Mouse (Mus musculus): ENCODE measurements around the gene Mfrp. TPM values are rescaled to one million over a fixed set of nuclear protein-coding genes. Genes with fewer than 3 reads are reported as not detected.

Gene Mfrp
- polyA plus RNA-seq, 1 experiment, result 0.05 TPM

DNA sequence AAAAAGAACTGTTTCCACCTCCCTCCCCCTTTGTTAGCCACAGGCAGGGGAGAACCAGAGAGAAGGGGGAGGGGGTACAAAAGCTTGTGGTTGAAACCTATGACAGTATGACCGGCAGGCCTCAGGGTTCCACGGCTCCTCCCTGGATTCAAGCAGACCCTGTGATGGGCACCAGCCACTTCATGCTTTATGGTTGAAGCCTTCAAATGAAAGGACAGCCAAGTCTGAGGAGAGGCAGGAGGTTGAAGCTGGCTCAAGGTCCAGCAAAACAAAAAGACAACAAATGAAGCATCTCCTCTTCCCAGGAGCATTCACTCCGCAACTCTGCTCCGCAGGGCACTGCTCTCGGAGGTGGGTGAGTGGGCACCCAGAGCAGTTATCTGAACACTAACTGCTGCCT, 41.9 kb downstream of the Mfrp start:
- TF ChIP-seq MYOG (IDR thresholded peaks at IDR 0.05; ENCODE audit: control insufficient read depth, extremely low read depth, insufficient read length), result no peak
- no peak for TF ChIP-seq MAX (IDR thresholded peaks at IDR 0.05)
- TF ChIP-seq USF1 (IDR thresholded peaks at IDR 0.05; ENCODE audit: low read depth), result no peak
- no peak for TF ChIP-seq FOSL1 (IDR thresholded peaks at IDR 0.05; ENCODE audit: insufficient read depth, low read length, poor library complexity, severe bottlenecking)
- no peak for TF ChIP-seq CEBPB (IDR thresholded peaks at IDR 0.05; ENCODE audit: low read depth)
- no peak for TF ChIP-seq MYOD1 (IDR thresholded peaks at IDR 0.05; ENCODE audit: control insufficient read depth, insufficient read length, low read depth)
- no peak for TF ChIP-seq CTCF (IDR thresholded peaks at IDR 0.05; ENCODE audit: control insufficient read depth, insufficient read depth, insufficient read length)
- Histone ChIP-seq H3ac (ENCODE audit: control insufficient read depth, insufficient read length, low read depth) (no peak overlapping the region), H3K27me3 (ENCODE audit: control insufficient read depth, insufficient read depth, insufficient read length) (no peaks in the 10 kb centered on the region), H3K36me3 (ENCODE audit: control insufficient read depth, insufficient read depth) (peaks cover 26% of the 10 kb centered on the region), H3K79me3 (ENCODE audit: low read depth) (no peaks in the 10 kb centered on the region), H3K79me2 (ENCODE audit: control insufficient read depth, insufficient read depth) (no peaks in the 10 kb centered on the region), H3K4me3 (ENCODE audit: insufficient read depth, poor library complexity, severe bottlenecking) (no peak overlapping the region)

DNA sequence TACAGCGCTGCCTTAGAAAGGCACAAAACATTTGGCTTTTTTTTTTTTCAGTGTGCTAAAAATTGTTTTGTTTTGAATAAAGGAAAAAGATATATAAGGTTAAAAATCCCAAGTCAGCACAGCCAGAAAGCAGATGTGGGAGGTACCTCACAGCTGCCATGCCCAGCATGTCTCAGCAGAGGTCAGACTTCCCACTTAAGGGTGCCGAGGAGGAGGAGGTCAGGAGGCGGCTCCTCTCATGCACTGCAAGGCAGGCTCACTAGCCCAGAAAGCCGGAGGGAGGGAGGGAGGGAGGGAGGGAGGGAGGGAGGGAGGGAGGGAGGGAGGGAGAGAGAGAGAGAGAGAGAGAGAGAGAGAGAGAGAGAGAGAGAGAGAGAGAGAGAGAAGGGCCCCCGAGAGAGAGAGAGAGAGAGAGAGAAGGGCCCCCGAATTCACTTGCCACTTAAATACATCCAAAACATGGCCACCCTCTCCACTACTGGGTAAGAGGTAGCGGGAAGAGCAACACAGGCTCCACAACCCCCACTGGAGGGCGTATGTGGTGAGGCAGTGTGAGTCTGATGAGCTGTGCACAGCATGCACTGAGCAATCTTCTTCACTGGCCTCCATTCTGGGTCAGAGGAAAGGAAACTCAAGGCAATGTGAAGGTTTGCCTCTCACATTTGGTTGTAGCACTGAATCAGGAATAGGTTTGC, 42.6 kb downstream of the Mfrp start:
- Histone ChIP-seq H3K79me3 (ENCODE audit: low read depth) (no peaks in the 10 kb centered on the region), H3K4me3 (ENCODE audit: insufficient read depth, poor library complexity, severe bottlenecking) (no peak overlapping the region), H3K27me3 (ENCODE audit: control insufficient read depth, insufficient read depth, insufficient read length) (no peaks in the 10 kb centered on the region), H3K36me3 (ENCODE audit: control insufficient read depth, insufficient read depth) (peaks cover 26% of the 10 kb centered on the region), H3K79me2 (ENCODE audit: control insufficient read depth, insufficient read depth) (no peaks in the 10 kb centered on the region), H3ac (ENCODE audit: control insufficient read depth, insufficient read length, low read depth) (no peak overlapping the region)
- no peak for TF ChIP-seq CTCF (IDR thresholded peaks at IDR 0.05; ENCODE audit: control insufficient read depth, insufficient read depth, insufficient read length)
- TF ChIP-seq MAX (IDR thresholded peaks at IDR 0.05), result no peak
- no peak for TF ChIP-seq MYOG (IDR thresholded peaks at IDR 0.05; ENCODE audit: control insufficient read depth, extremely low read depth, insufficient read length)
- no peak for TF ChIP-seq CEBPB (IDR thresholded peaks at IDR 0.05; ENCODE audit: low read depth)
- no peak for TF ChIP-seq FOSL1 (IDR thresholded peaks at IDR 0.05; ENCODE audit: insufficient read depth, low read length, poor library complexity, severe bottlenecking)
- no peak for TF ChIP-seq MYOD1 (IDR thresholded peaks at IDR 0.05; ENCODE audit: control insufficient read depth, insufficient read length, low read depth)
- no peak for TF ChIP-seq USF1 (IDR thresholded peaks at IDR 0.05; ENCODE audit: low read depth)

DNA sequence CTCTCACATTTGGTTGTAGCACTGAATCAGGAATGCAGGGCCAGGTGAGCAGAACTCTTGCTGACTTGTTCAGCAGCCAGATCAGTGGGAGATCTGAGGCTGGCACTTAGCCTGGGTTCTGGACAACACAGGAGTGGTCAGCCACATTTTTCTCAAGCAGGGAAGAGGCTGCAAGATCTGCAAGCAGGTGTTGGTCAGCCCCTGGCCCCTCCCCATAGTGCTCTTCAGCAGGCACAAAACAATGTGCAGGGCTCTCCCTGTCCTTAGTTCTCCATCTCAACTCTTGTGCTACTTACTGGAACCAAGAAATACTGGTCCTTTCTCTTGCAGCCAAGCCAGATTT, 43.2 kb downstream of the Mfrp start:
- TF ChIP-seq MYOG (IDR thresholded peaks at IDR 0.05; ENCODE audit: control insufficient read depth, extremely low read depth, insufficient read length), result no peak
- TF ChIP-seq MYOD1 (IDR thresholded peaks at IDR 0.05; ENCODE audit: control insufficient read depth, insufficient read length, low read depth), result no peak
- no peak for TF ChIP-seq MAX (IDR thresholded peaks at IDR 0.05)
- no peak for TF ChIP-seq FOSL1 (IDR thresholded peaks at IDR 0.05; ENCODE audit: insufficient read depth, low read length, poor library complexity, severe bottlenecking)
- TF ChIP-seq CTCF (IDR thresholded peaks at IDR 0.05; ENCODE audit: control insufficient read depth, insufficient read depth, insufficient read length), result no peak
- TF ChIP-seq USF1 (IDR thresholded peaks at IDR 0.05; ENCODE audit: low read depth), result no peak
- TF ChIP-seq CEBPB (IDR thresholded peaks at IDR 0.05; ENCODE audit: low read depth), result no peak
- peaks cover 26% of the 10 kb centered on the region for H3K36me3 ChIP-seq (ENCODE audit: control insufficient read depth, insufficient read depth)
- no peak overlapping the region for H3K4me3 ChIP-seq (ENCODE audit: insufficient read depth, poor library complexity, severe bottlenecking)
- no peaks in the 10 kb centered on the region for H3K79me3 ChIP-seq (ENCODE audit: low read depth)
- no peaks in the 10 kb centered on the region for H3K27me3 ChIP-seq (ENCODE audit: control insufficient read depth, insufficient read depth, insufficient read length)
- H3ac ChIP-seq (ENCODE audit: control insufficient read depth, insufficient read length, low read depth), result no peak overlapping the region
- H3K79me2 ChIP-seq (ENCODE audit: control insufficient read depth, insufficient read depth), result no peaks in the 10 kb centered on the region

DNA sequence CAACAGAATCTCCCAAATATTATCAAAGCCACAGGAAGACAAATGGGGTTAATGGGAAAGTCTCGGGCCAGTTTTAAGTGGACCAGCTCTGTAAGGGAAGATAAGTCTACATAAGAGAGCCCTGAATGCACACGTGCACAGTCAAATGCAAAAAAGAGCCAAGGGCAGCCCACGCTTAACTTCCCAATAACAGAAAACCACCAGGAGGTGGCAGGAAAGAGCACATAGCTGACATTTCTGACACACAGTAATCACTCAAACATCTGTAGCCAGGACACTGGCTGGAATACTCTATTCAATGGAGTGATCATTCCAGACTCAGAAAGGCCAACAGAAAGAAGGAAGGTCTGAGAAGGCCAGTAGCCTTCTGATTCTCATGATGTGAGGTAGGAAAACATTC, 45.8 kb downstream of the Mfrp start:
- H3K79me2 ChIP-seq (ENCODE audit: control insufficient read depth, insufficient read depth), result no peaks in the 10 kb centered on the region
- H3K79me3 ChIP-seq (ENCODE audit: low read depth), result no peaks in the 10 kb centered on the region
- no peak overlapping the region for H3K4me3 ChIP-seq (ENCODE audit: insufficient read depth, poor library complexity, severe bottlenecking)
- peaks cover 31% of the 10 kb centered on the region for H3K36me3 ChIP-seq (ENCODE audit: control insufficient read depth, insufficient read depth)
- TF ChIP-seq CEBPB (IDR thresholded peaks at IDR 0.05; ENCODE audit: low read depth) (no peak), MAX (IDR thresholded peaks at IDR 0.05) (no peak), CTCF (IDR thresholded peaks at IDR 0.05; ENCODE audit: control insufficient read depth, insufficient read depth, insufficient read length) (no peak), FOSL1 (IDR thresholded peaks at IDR 0.05; ENCODE audit: insufficient read depth, low read length, poor library complexity, severe bottlenecking) (no peak), MYOD1 (IDR thresholded peaks at IDR 0.05; ENCODE audit: control insufficient read depth, insufficient read length, low read depth) (no peak), MYOG (IDR thresholded peaks at IDR 0.05; ENCODE audit: control insufficient read depth, extremely low read depth, insufficient read length) (no peak), USF1 (IDR thresholded peaks at IDR 0.05; ENCODE audit: low read depth) (no peak)
- H3ac ChIP-seq (ENCODE audit: control insufficient read depth, insufficient read length, low read depth), result no peak overlapping the region
- H3K27me3 ChIP-seq (ENCODE audit: control insufficient read depth, insufficient read depth, insufficient read length), result no peaks in the 10 kb centered on the region

Other genes starting within 250 kb of the Mfrp start
- not detected for gene Thy1, start 58.3 kb upstream of the Mfrp start, polyA plus RNA-seq (2012; fragmentation: generic; extraction: Trizol)
- gene Usp2, start 34.7 kb upstream of the Mfrp start, polyA plus RNA-seq (2012; fragmentation: generic; extraction: Trizol), result 0.73 TPM
- gene C1qtnf5, start 5.5 kb downstream of the Mfrp start, polyA plus RNA-seq (2012; fragmentation: generic; extraction: Trizol), result 0.15 TPM
- gene Gm49380, start 11.8 kb downstream of the Mfrp start, polyA plus RNA-seq (2012; fragmentation: generic; extraction: Trizol), result 0.05 TPM
- gene Rnf26, start 11.8 kb downstream of the Mfrp start, polyA plus RNA-seq (2012; fragmentation: generic; extraction: Trizol), result 52.6 TPM
- gene Mcam, start 32.7 kb downstream of the Mfrp start, polyA plus RNA-seq (2012; fragmentation: generic; extraction: Trizol), result 21.7 TPM
- gene Cbl, start 132.3 kb downstream of the Mfrp start, polyA plus RNA-seq (2012; fragmentation: generic; extraction: Trizol), result 8.2 TPM
- 0.04 TPM for gene Ccdc153, start 138.9 kb downstream of the Mfrp start, polyA plus RNA-seq (2012; fragmentation: generic; extraction: Trizol)
- not detected for gene Pdzd3, start 149.7 kb downstream of the Mfrp start, polyA plus RNA-seq (2012; fragmentation: generic; extraction: Trizol)
- 3.4 TPM for gene Nlrx1, start 166.9 kb downstream of the Mfrp start, polyA plus RNA-seq (2012; fragmentation: generic; extraction: Trizol)
- 0.21 TPM for gene Abcg4, start 186.9 kb downstream of the Mfrp start, polyA plus RNA-seq (2012; fragmentation: generic; extraction: Trizol)
- 9.1 TPM for gene Hinfp, start 203.9 kb downstream of the Mfrp start, polyA plus RNA-seq (2012; fragmentation: generic; extraction: Trizol)
- gene C2cd2l, start 218.6 kb downstream of the Mfrp start, polyA plus RNA-seq (2012; fragmentation: generic; extraction: Trizol), result 18.8 TPM
- 34.0 TPM for gene Dpagt1, start 224.3 kb downstream of the Mfrp start, polyA plus RNA-seq (2012; fragmentation: generic; extraction: Trizol)
- 347 TPM for gene H2afx, start 233.0 kb downstream of the Mfrp start, polyA plus RNA-seq (2012; fragmentation: generic; extraction: Trizol)
- 59.6 TPM for gene Hmbs, start 242.5 kb downstream of the Mfrp start, polyA plus RNA-seq (2012; fragmentation: generic; extraction: Trizol)

Measured in C2C12 (cell line).